Mouse (Mus musculus) WW6 (cell line): ENCODE measurements around the gene Snrpd2.
A peak's percentile ranks its signal among the peaks of the same experiment; 100 is the strongest.
"Not testable (repeated sequence)": the region's sequence is repeated elsewhere in the genome, so short reads cannot be mapped to it uniquely, and the experiment has no call there.

Source experiments
- DNase-seq: peaks from one replicate; pipeline ENCODE4 v3.0.0-alpha.2; 2013; ENCODE audit warnings: low read depth, low spot score

The Snrpd2 gene

DNA sequence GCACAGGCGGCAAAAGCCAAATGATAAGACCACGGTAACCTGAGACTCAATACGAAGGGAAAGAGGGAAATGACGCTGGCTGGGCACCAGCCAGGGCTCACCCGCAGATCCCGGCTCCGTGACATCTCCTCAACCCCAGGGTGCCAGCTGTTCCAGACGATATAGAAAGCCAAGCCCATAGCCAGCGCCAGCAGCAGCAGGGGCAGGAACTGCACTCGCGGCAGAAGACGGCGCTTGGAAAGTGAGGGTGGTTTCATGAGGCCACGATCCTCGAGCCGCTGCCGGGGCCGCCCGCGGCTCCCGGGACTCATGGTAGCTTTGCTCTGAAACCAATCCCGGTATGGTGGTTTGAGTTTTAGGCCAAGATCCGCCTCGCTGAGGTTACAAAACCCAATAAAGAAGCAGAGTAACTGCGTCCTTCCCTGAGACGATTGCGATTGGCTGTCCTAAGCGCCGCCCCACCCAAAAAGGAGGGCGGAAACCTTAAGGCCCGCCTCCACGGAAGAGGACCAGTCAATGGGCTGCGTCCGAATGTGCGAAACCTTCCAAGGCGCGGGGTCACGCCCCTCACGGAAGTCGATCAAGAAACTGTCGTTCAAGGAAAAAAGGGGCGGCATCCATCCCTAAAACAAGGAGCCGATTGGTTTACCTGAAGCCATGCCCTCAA, 514 bp upstream of the Snrpd2 start, which contains the start of gene Qpctl:
TSS of gene Qpctl (minus strand) at position 417 of the 667 bp plus-strand sequence.
- DNase-seq = peak; percentile 99

DNA sequence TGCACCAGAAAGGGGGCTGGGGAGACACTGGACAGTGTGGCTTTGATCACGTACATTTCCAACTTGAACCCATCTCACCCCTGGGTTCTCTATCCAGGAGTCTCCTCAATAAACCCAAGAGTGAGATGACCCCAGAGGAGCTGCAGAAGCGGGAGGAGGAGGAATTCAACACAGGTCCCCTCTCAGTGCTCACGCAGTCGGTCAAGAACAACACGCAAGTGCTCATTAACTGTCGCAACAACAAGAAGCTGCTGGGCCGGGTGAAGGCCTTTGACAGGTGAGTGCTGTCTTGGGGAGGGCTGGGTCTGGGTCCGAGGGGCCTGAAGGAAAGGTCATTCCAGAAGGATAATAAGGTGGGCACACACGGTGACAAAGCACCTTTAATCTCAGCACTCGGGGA, 1.6 kb downstream of the Snrpd2 start:
- not testable (repeated sequence) for DNase-seq

GRCm38 (mm10) chr7:19154796-19155195, 5.3 kb downstream of the Snrpd2 start:
- no peak for DNase-seq

GRCm38 (mm10) chr7:19155825-19156475, 6.4 kb downstream of the Snrpd2 start:
- no peak for DNase-seq

DNA sequence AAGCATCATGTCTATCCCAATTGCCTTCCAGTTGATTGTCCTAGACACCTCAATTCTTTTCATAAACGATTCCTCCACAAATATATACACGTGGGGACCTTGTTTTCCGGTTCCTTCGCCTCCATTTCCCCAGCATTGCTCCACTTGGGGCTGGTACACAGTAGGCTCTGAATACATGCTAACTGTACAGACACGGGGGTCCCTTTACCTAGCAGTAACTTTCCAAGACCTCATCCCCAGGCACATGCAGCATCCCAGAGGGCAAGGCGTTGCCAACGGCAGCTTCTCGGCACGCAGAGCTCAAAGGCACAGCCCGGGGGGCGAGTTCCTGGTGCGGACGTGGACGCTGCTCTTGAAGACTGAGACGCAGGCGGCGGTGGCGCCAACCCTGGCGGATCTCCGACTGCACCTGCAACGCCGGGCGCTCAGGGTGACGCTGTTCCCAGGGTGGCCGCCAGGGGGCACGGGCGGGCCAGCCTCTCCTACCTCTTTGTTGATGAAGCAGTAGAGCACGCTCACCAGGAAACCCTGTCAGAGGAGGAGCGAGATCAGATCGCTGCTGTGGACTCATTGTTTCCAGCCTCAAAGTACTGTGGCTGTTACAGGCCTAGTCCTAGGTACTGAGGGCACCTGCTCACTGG, 7.8 kb downstream of the Snrpd2 start:
- peak; percentile 61 for DNase-seq

GRCm38 (mm10) chr7:19158601-19159000, 9.1 kb downstream of the Snrpd2 start:
- DNase-seq = no peak

DNA sequence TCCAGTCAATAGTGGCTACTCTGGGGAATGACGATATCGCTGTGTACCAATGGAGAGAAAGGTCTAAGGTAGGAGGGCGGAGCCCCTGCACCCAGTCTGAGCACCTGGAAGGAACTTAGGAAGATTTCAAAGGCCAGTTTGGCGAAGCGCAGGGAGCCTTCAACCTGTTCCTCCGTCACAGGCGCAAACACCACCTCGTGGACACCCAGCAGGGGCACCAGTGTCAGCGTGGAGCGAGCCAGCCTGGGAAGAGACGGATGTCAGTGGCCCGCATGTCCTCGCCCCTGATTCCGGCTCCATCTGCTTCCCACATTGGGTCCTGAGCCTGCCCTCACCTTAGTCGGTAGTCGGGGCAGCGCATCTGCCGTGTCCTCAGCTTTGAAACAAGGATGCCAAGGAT, 9.9 kb downstream of the Snrpd2 start:
- DNase-seq = no peak

DNA sequence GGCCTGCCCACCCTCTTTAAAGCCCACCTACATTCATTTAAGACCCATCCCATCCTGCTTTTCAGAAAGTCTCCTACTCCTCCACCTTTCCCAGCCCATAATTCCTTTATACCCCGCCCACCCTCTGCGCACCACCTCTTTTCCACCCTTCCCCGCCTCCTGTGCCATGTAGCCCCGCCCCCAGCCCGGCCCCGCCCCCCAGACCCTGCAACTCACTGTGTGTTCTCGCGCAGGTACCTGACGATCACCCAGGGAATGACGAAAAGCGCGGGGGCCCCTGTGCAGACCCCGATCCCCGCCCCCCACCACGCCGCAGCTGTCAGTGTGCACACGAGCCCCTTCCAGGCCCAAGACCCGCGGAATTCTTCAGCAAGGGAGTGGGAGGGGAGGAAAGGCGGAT, 10.6 kb downstream of the Snrpd2 start:
- DNase-seq = no peak

- DNase-seq = no peak
Measured at GRCm38 (mm10) chr7:19162928-19163327, 13.4 kb downstream of the Snrpd2 start.

GRCm38 (mm10) chr7:19163752-19164151, 14.2 kb downstream of the Snrpd2 start:
- DNase-seq = no peak

GRCm38 (mm10) chr7:19164189-19164588, 14.7 kb downstream of the Snrpd2 start:
- DNase-seq = peak; percentile 89

DNA sequence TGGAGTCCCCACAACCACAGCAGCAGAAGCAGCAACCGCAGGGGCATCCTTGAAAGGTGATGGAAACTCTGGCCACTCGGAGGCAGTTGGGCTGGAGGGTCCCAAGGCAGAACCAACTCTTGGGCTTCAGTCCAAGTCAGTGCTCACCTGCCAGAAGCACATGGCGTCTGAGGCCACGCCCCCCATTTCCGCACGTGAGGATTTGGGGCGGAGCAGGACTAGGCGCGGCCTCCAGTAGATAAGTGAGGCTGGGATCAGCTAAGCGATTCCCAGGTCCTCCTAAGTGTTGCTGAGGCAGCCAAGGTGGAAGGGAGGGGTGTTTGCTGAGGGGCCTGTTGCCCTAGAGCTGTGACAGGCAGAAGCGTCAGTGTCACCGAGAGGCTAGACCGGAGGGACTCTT, 15.5 kb downstream of the Snrpd2 start:
- no peak for DNase-seq

DNA sequence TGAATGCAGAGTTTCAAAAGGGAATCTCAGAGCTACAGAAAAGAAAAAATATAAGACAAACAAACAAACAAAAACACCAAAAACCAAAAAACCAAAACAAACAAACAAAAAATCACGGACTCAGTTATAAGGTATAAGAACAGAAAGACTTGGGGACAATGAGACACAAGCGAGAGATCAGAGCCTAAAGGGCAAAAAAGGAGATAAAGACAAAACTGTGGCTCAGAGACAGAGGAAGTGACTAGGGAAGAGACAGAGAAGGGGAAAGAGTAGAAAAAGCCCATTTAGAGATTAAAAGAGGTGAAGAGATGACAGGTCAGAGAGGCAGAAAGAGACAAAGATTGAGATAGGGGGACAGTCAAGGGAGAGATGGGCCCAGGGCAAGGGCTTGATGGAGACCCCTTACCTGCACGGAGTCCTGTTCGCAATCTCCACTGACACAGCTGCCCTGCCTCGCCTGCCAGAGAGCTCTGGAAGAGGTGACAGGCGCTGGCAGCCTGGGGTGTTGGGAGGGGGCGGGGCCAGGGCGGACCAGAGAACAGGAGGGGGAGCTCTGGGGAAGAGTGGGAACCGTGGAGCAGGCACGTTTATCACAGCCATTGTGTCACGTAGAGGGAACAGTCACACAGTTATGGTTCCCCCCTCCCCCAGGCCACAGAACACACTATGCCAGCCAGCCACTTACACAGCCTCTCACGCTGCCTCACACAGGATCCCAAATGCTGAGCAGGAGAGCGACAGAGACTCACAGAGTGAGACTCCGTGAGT, 16.3 kb downstream of the Snrpd2 start, which contains the start of gene Gipr:
TSS of gene Gipr (minus strand) at position 472 of the 768 bp plus-strand sequence.
- no peak for DNase-seq

DNA sequence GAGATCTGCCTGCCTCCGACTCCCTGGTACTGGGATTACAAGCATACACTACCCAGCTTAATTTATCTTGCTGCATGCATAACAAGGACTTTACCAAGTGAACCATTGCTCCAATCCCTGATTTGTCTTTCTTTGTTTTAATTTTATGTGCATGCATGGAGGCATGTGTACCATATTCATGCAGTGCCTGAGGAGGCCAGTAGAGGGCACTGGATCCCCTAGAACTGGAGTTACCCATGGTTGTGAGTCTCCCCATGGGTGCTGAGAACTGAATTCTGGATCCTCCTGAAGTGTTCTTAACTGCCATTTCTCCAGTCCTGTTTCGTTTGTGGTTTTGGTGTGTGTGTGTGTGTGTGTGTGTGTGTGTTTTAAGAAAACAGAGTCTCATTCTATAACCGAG, 17.5 kb downstream of the Snrpd2 start:
- DNase-seq = no peak

DNA sequence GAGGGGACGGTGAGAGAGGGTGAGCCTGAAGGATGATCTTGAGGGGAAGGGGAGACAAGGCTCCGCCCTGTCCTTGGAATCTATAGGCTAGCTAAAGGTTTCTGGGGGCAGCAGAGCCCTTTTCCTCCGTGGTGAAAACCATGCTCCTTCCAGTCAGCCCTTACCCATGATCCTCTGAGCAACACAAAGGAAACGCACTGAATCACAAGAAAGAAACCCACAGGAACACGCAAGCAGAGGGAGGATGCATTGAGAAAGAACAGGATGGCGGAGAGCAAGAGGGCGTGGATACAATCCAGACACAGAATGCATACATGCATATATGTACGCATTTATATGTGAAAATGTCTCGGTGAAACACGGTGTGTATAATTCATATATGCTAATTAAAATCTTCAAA, 20.0 kb downstream of the Snrpd2 start:
- DNase-seq = no peak

DNA sequence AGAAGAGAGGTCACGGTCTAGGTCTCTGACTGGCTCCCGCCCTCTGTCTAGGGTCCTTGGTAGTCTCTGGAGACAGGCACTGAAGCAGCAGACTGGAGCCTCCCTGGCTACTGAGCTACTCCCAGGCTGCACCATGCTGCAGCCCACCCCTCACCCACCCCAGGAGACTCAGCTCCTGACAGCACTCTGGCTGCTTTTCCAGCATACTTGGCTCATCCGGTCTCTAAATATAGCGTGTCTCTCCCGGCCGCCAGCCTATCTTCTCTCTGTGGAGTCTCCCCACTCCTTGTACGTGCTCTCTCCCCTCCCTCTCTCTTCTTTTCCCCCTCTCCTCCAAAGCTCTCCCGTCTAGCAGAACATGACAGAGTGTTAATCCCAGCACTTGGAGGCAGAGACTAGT, 20.6 kb downstream of the Snrpd2 start:
- no peak for DNase-seq

DNA sequence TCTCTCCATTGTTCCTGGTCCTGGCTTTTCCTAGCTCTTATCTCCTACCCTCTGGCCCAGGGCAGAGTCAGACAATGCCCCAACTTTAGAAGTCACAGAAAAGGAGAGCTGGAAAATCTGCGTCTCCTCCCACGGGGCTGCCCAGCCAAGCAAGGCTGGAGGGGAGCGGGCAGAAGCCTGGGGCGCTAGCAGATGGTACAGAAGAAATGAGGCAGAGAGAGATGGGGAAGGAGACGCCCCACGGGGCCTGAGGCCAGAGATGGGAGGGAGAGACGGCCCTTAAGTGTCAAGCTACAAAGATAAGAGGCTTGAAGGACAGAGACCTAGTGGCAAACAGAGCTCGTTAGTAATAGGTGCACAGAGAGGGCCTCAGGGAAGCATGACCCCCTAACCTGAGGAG, 22.3 kb downstream of the Snrpd2 start:
- DNase-seq = no peak

GRCm38 (mm10) chr7:19172874-19173273, 23.4 kb downstream of the Snrpd2 start:
- DNase-seq = peak; percentile 73

DNA sequence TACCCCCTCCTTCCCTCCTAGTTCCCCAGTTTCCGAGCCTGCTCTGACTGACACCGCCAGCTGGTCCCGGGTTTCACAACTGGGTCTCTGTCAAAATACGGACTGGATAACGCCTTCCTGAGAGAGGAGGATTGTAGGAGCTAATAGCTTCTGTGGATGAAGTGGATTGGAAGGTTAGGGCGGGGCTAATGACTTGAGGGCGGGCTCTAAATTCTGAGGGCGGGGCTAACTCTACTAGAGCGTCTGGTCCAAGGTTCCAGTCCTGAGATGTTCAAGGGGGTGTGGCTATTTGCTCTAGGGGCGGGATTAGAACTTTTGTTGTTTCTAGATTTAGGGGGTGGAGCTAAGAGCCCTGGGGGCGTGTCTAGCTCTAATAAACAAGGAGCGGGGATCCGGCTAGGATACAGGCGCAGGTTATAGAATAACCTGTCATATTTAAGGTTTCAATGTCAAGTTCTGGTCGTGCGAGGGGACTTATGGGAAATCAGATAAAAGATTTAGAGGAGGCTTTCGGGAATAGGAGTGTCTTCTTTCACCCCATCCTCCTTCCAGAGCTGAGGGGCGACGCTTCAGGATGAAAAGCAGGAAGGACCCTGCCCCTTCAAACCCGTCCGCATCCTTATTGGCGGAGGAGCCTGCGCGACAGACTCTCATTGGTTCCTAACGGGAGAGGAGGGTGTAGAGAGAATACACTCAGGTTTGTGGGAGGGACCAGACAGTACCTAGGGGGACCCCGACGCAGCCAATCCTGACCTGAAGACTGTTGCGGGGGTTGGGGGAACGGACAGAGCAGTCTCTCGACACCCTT, 26.4 kb downstream of the Snrpd2 start, which contains the start of gene Eml2:
TSS of gene Eml2 (plus strand) at position 714 of the 808 bp plus-strand sequence.
- peak; percentile 91 for DNase-seq

- no peak for DNase-seq
Measured at GRCm38 (mm10) chr7:19176516-19176947, 27.0 kb downstream of the Snrpd2 start.

GRCm38 (mm10) chr7:19177216-19177615, 27.7 kb downstream of the Snrpd2 start:
- no peak for DNase-seq
